Mouse (Mus musculus) forelimb bud, embryonic 11.5 days (tissue): ENCODE measurements around the gene a.
A peak's percentile ranks its signal among the peaks of the same experiment; 100 is the strongest.
"Not testable (repeated sequence)": the region's sequence is repeated elsewhere in the genome, so short reads cannot be mapped to it uniquely, and the experiment has no call there.

ENCODE experiments used
- DNase-seq: peaks from one replicate; pipeline ENCODE4 v3.0.0-alpha.2; 2012; ENCODE audit warnings: low read depth, low spot score

a gene

GRCm38 (mm10) chr2:154991411-154991810 lies 200.2 kb downstream of the a start:
- DNase-seq: no peak

GRCm38 (mm10) chr2:154992083-154992482 lies 200.9 kb downstream of the a start:
- no peak for DNase-seq

- no peak for DNase-seq
Observed at GRCm38 (mm10) chr2:155005491-155005890, 214.3 kb downstream of the a start.

- no peak for DNase-seq
Observed at GRCm38 (mm10) chr2:155011086-155011656, 220.0 kb downstream of the a start.

- no peak for DNase-seq
Observed at GRCm38 (mm10) chr2:155012991-155013390, 221.8 kb downstream of the a start.

GRCm38 (mm10) chr2:155016751-155017150 lies 225.5 kb downstream of the a start:
- not testable (repeated sequence) for DNase-seq

- not testable (repeated sequence) for DNase-seq
Observed at GRCm38 (mm10) chr2:155018251-155018755, 227.1 kb downstream of the a start, which contains the start of gene Gm14226. TSS of gene Gm14226 (plus strand) at chr2:155018266.

- DNase-seq: peak; percentile 63
Observed at GRCm38 (mm10) chr2:155018762-155019641, 227.8 kb downstream of the a start.

GRCm38 (mm10) chr2:155019673-155020072 lies 228.5 kb downstream of the a start:
- peak; percentile 73 for DNase-seq

GRCm38 (mm10) chr2:155020247-155020826 lies 229.1 kb downstream of the a start:
- DNase-seq: not testable (repeated sequence)

GRCm38 (mm10) chr2:155030831-155031230 lies 239.6 kb downstream of the a start:
- DNase-seq: no peak

- no peak for DNase-seq
Observed at GRCm38 (mm10) chr2:155032938-155033710, 241.9 kb downstream of the a start.

- DNase-seq: no peak
Observed at GRCm38 (mm10) chr2:155039956-155040355, 248.8 kb downstream of the a start.

- DNase-seq: no peak
Observed at GRCm38 (mm10) chr2:155044542-155044941, 253.3 kb downstream of the a start.

GRCm38 (mm10) chr2:155045075-155045474 lies 253.9 kb downstream of the a start:
- no peak for DNase-seq

- no peak for DNase-seq
Observed at GRCm38 (mm10) chr2:155046803-155047202, 255.6 kb downstream of the a start.

GRCm38 (mm10) chr2:155047452-155048178 lies 256.4 kb downstream of the a start:
- DNase-seq: peak; percentile 74

- DNase-seq: no peak
Observed at GRCm38 (mm10) chr2:155050108-155050503, 258.9 kb downstream of the a start.

GRCm38 (mm10) chr2:155050504-155051236 lies 259.5 kb downstream of the a start:
- DNase-seq: peak; percentile 97
